Mouse (Mus musculus) ovary, postnatal 14 days (tissue): ENCODE data around the gene Zbtb12.
"Not testable (repeated sequence)": the region's sequence is repeated elsewhere in the genome, so short reads cannot be mapped to it uniquely, and the experiment has no call there.

Experiments used
- DNase-seq: peaks from one replicate; pipeline ENCODE4 v3.0.0; 2022; ENCODE audit warnings: low spot score

Zbtb12 gene

DNA sequence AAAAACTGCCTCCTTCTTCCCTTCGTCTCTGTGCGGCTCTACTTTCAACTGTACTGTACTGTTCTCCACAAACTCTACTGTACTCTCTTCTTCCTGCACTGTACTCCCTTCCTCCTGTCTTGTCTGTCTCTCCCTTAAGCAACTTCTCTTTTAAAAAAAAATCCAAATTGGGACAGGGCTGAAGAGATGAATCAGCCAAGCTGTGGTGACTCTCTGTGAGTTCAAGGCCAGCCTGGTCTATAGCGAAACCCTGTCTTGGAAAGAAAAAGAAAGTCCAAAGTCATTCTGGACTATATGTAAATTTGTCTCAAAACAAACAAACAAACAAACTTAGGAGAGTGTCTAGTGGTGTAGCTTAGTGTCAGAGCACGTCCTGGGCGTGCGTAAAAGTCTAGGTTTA is 5.0 kb upstream of the Zbtb12 start:
- DNase-seq, result no peak

DNA sequence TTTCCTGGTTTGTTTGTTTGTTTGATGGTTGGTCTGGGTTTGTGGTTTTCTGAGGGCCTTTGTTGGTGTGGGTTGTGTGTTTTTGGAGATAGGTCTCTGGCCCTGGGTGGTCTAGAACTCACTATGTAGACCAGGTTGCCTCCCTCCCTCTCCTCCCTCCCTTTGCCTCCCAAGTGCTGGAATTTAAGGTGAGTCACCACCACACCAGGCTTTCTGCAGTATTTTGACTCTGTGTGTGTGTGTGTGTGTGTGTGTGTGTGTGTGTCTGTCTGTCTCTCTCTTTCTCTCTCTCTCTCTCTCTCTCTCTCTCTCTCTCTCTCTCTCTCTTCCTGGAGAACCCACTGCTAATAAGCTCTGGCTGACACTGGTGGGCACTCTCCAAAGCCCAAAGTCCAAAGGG is 1.9 kb downstream of the Zbtb12 start:
- DNase-seq, result no peak

DNA sequence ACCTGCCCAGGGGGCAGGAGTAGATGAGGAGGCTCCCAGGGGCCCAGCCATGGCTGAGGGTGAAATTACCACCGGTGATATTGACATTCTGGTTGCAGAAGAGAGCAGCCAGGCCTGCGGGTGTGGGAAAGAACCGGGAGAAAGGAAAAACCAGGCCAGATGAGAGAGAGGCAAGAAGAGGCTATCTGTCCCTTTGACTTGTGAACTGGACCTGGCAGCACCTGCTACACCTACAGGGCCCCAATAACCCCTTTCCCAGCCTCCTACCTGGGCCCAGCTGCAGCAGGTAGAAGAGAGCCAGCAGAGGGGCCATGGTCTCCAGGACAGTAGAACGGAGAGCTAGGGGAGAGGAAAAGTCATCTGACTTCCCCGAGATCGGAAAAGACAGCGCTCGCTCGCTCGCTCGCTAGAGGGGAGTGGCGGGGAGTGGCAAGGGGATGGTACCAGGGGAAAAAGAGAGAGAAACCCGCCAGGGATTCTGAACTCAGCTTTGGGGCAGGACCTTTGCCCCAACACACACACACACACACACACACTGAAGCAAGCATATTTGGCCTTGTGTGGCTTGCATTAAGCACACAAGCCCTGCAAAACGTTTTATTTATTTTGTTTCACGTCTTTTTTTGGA is 2.5 kb downstream of the Zbtb12 start, which contains the start of gene Gm20547:
Gene Gm20547 (minus strand): TSS at position 360 of the 628 bp plus-strand sequence.
- no peak for DNase-seq

DNA sequence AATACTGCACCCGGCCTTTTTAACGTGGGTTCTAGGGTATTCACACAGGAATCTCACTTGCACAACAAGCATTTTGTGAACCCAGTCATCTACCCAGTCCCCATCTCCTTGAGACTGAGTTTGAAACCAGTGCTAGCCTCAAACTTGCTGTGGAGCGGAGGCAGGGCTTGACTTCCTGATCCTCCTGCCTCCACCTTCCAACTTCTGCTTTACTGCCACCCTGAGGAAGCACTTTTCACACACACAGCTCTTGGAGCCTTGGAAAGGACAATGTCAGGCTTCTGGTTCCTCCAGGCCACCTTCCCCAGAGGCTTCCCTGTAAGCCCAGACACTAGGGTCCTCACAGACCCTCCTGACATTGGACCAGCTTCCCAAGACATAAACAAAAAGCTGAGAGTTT is 4.0 kb downstream of the Zbtb12 start:
- DNase-seq, result no peak

DNA sequence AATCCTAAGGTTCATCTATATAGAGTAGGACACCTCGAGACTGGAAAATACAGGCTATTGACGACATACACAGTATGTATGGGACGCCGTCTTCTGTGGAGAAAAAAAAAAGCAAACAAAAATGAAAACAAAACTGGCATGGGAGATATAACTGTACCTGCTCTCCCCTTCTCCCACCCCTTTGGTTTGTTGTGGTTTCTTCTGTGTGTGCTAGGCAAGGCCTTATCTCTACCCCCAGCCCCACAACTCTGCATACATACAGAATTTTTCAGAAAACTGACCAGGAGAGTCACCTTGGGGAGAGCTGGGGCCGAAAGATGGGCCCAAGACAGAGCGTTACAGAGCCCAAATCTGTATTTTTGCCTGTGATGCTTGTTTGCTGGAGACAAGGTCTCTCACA is 5.4 kb downstream of the Zbtb12 start:
- no peak for DNase-seq

- DNase-seq, result no peak
Observed at GRCm38 (mm10) chr17:34885615-34886014, 6.3 kb downstream of the Zbtb12 start.

GRCm38 (mm10) chr17:34887942-34888341 is 8.7 kb downstream of the Zbtb12 start:
- no peak for DNase-seq

GRCm38 (mm10) chr17:34890074-34890743 is 10.9 kb downstream of the Zbtb12 start:
- no peak for DNase-seq

DNA sequence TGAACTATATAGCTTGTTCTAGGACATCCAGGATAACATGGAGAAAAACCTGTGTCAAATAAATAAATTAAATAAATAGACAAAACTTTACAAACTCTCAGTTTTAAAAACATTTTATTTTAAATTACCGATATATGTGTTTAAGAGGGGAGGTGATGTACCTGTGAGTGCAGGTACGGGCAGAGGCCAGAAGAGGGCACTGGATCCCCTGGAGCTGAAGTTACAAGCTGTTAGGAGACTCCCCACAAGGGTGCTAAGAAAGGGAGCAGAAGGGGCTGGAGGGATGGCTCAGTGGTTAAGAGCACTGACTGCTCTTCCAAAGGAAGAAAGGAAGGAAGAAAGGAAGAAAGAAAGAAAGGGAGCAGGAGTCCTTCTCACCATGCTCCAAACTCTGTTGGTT is 12.1 kb downstream of the Zbtb12 start:
- no peak for DNase-seq

DNA sequence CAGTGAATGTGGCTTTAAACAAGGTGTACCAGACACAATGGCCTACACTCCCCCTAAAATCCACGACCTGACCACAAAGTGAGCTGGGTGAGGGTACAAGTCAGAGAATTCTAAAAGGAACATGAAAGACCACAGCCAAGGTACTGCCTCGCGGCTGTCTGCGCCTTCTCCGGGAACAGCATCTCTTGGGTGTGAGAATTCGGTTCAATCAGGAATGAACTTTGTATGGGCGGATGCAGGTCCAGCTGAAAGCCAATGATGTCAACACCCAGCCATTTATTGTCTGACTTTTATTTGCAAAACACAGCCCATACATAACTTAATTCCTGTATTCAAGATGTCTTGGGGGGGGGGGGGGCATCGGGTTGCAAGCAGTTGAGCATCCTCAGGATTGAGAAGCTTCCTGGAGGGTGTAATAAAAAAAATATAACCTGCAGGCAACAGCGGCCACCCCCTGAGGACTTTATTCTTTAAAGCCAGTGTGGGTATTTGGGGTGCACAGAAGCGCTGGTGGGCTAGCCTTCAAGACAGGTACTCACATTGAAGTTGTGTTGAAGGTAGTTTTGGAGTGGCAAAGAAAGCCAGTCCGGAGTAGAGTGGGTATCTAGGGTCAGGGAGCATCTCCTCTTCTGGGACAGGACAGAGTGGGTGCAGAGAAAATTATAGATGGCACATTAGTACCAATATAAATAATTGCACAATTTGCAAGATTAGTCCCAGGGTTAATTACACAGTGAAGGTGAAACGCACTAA is 14.0 kb downstream of the Zbtb12 start:
- DNase-seq, result no peak

DNA sequence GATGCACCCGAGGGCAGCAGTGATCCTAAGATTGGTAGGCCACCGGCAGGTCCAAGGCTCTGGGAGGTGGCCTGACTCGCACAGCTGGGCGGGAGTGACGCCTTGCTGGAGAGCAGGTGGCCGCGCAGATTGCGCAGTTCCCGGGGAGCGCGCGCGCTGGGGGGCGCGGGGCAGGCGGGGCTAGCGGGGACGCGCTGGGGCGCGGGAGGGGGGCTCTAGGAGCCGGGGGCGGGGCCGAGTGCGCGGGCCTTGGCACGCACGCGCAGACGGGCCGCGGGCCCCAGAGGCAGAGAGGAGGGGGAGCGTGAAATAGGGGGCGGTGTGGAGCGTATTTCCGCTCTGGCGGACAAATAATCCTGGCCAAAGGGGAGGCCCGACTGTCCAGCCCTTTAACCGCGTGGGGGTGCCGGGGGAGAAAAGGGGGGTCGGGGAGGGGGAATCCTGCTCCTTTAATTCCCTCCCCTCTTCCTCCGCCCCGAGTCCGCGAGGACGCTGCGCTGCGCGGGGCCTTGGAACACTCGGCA is 14.9 kb downstream of the Zbtb12 start:
- peak; percentile 93 for DNase-seq

DNA sequence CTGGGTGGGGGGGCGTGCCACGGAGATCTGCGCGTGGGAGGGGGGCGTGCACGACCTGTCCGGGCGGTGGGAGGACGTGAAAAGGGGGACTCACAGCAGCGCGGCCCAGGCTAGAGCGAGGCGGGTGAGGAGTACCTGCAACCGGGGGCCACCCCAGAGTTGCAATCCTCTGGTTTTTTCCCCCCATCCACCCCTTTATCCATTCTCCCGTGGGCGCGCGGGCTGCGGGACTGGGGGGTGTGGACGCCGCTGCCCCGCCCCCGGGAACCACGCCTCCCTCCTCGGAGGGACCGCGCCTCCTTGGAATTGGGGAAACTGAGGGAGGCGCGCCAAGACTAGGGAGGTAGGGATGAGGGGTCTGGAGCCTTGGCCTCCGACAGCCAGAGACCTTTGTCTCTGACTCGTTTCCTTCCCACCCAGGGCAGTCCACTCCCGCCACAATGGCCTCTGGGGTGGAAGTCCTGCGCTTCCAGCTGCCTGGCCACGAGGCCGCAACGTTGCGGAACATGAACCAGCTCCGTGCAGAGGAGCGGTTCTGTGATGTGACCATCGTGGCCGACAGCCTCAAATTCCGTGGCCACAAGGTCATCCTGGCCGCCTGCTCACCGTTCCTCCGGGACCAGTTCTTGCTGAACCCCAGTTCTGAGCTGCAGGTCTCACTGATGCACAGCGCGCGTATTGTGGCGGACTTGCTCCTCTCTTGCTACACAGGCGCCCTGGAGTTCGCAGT is 15.7 kb downstream of the Zbtb12 start:
- no peak for DNase-seq

GRCm38 (mm10) chr17:34895724-34896123 is 16.4 kb downstream of the Zbtb12 start:
- no peak for DNase-seq

DNA sequence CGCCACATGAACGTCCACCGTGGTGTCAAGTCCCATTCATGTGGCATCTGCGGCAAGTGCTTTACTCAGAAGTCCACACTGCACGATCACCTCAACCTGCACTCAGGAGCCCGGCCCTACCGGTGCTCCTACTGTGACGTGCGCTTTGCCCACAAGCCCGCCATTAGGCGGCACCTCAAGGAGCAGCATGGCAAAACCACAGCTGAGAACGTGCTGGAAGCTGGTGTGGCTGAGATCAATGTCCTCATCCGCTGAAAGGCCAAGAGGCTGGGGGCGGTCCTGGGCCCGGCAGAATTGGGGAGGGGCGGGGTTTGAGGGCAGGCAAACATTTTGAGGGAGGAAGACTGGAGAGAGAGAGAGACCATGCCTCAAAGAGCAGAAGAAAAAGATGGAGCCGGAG is 17.1 kb downstream of the Zbtb12 start:
- DNase-seq, result no peak

DNA sequence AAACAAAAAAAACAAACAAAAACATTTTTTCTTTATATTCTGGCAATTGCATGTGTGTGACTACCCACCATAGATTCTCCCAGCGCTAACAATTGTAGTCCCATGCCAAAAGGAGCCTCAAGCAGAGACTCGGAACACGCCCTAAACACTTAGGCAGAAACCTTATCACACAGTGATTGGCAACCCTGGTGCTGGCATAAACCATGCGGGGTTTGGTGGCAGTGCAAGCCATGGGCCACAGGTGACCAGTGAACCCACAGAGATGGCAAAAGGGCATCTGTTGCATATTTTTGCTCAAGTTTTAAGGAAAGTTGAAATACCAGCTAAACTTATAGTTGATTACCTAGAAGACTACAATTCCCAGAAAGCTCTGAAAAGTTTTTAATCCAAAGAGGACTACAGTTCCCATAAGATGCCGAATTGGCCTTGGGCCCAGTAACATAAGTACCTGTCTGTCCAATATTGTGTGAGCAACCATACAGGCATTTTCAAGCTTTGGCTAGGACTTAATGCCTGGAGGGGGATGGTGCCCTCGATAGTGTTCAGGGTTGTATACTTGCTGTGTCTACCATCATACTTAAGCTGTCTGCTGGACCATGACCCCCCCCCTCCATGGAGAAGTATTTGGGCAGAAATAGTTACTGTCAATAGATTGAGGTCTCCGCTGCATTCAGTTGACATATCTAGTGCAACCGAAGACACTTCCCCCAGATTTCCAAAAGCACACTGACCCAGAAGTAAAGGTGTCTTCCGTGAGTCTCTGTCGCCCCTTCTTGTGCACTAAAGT is 18.3 kb downstream of the Zbtb12 start:
- DNase-seq, result no peak

DNA sequence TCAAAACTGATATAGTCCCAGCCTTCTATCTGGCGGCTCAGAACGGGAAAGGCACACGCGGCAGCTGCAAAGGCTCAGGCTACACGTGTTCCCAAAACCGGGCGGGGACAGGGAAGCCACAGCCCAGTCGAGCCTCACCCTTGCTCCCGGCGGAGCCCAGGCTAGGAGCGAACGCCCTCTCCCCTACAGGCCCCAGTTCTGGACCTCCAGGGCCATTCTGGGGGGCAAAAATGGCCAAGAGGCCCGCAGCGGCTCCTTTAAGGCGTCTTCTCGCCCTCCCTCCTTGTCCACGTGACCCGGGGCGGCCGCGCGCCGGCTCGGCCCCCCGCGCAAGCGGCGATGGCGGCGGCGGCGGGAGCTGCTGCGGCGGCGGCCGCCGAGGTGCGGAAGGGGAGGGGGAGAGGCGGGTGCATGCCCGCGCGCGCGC is 18.9 kb downstream of the Zbtb12 start, which contains the start of the genes C2 and Ehmt2:
Gene C2 (minus strand): TSS at position 106 of the 427 bp plus-strand sequence.
Gene Ehmt2 (plus strand): TSS at position 310 of the 427 bp plus-strand sequence.
- peak; percentile 75 for DNase-seq

GRCm38 (mm10) chr17:34898706-34899052 is 19.4 kb downstream of the Zbtb12 start:
- DNase-seq, result no peak

GRCm38 (mm10) chr17:34899053-34899889 is 20.0 kb downstream of the Zbtb12 start:
- DNase-seq, result no peak

- DNase-seq, result no peak
Observed at GRCm38 (mm10) chr17:34899890-34900243, 20.6 kb downstream of the Zbtb12 start.

- not testable (repeated sequence) for DNase-seq
Observed at GRCm38 (mm10) chr17:34900826-34901225, 21.5 kb downstream of the Zbtb12 start.
